Mouse (Mus musculus) MEL (cell line): ENCODE data around the gene Trim16. TPM values are rescaled to one million over a fixed set of nuclear protein-coding genes. Genes with fewer than 3 reads are reported as not detected.

Source experiments
- DNase-seq: peaks from one replicate; pipeline ENCODE4 v3.0.0; 2011; ENCODE audit warnings: low read depth, low spot score
- H3K27ac ChIP-seq: 2 replicates; pipeline ENCODE4 v1.5.1; 2012; ENCODE audit warnings: low read depth, mild to moderate bottlenecking, control low read depth, low read length, moderate library complexity; ENCODE audit not compliant: control insufficient read depth
- H3K27me3 ChIP-seq, 2 experiments: fragments of 150-350 bp in 1 of 2; sonication (generic) in 1 of 2; 2 replicates each; pipeline ENCODE4 v1.6.1; 2012; ENCODE audit warnings: low read length in 2 of 2, mild to moderate bottlenecking in 2 of 2, improper control_type of control experiment in 1 of 2, moderate library complexity in 1 of 2; ENCODE audit not compliant: insufficient read depth in 2 of 2, control insufficient read depth in 1 of 2
- H3K36me3 ChIP-seq, 2 experiments: 2 replicates each; pipeline ENCODE4 v1.6.1; 2012 to 2014; ENCODE audit warnings: low read length in 2 of 2, improper control_type of control experiment in 1 of 2, inconsistent platforms in 1 of 2, mild to moderate bottlenecking in 1 of 2; ENCODE audit not compliant: insufficient read depth in 2 of 2, control insufficient read depth in 1 of 2
- H3K4me1 ChIP-seq, 2 experiments: fragments of 150-350 bp in 1 of 2; sonication (generic) in 1 of 2; 2 replicates each; pipeline ENCODE4 v1.6.1; 2012; ENCODE audit warnings: low read length in 2 of 2, improper control_type of control experiment in 1 of 2, mild to moderate bottlenecking in 1 of 2; ENCODE audit not compliant: insufficient read depth in 2 of 2, control insufficient read depth in 1 of 2
- H3K4me3 ChIP-seq, 2 experiments: fragments of 150-350 bp in 1 of 2; sonication (generic) in 1 of 2; 2 replicates each; pipeline ENCODE4 v1.5.1; 2012; ENCODE audit warnings: low read depth in 2 of 2, low read length in 2 of 2, mild to moderate bottlenecking in 2 of 2, moderate library complexity in 2 of 2, control low read depth in 1 of 2, improper control_type of control experiment in 1 of 2; ENCODE audit not compliant: control insufficient read depth in 1 of 2, insufficient read depth in 1 of 2
- H3K79me2 ChIP-seq: 2 replicates; pipeline ENCODE4 v1.6.1; 2012; ENCODE audit warnings: mild to moderate bottlenecking, low read length, moderate library complexity; ENCODE audit not compliant: control insufficient read depth, poor library complexity, insufficient read depth
- H3K9ac ChIP-seq: 2 replicates; pipeline ENCODE4 v1.6.1; 2012; ENCODE audit warnings: low read depth, mild to moderate bottlenecking, control low read depth, low read length, moderate library complexity; ENCODE audit not compliant: control insufficient read depth, poor library complexity, severe bottlenecking
- H3K9me3 ChIP-seq: fragments of 150-350 bp; sonication (generic); replicated peaks from 2 replicates; pipeline ENCODE4 v1.6.1; 2012; ENCODE audit warnings: mild to moderate bottlenecking, low read length, improper control_type of control experiment, moderate library complexity; ENCODE audit not compliant: insufficient read depth
- CHD1 ChIP-seq: IDR thresholded peaks from 2 replicates; pipeline ENCODE4 v1.6.1; 2012; ENCODE audit warnings: low read depth, mild to moderate bottlenecking, inconsistent platforms, low read length, improper control_type of control experiment
- ELF1 ChIP-seq: IDR thresholded peaks from 2 replicates; pipeline ENCODE4 v1.6.1; 2014; ENCODE audit warnings: low read depth, mild to moderate bottlenecking, inconsistent platforms, low read length, improper control_type of control experiment, moderate library complexity
- MXI1 ChIP-seq: IDR thresholded peaks from 2 replicates; pipeline ENCODE4 v1.6.1; 2011; ENCODE audit warnings: mild to moderate bottlenecking, low read depth, low read length, improper control_type of control experiment
- MYC ChIP-seq: IDR thresholded peaks from 2 replicates; pipeline ENCODE4 v1.6.1; 2011; ENCODE audit warnings: low read depth, mild to moderate bottlenecking, low read length, improper control_type of control experiment, moderate library complexity
- NELFE ChIP-seq: IDR thresholded peaks from 2 replicates; pipeline ENCODE4 v1.6.1; 2011; ENCODE audit warnings: low read depth, low read length, improper control_type of control experiment
- NRF1 ChIP-seq: IDR thresholded peaks from 2 replicates; pipeline ENCODE4 v1.6.1; 2014; ENCODE audit warnings: low read depth, mild to moderate bottlenecking, inconsistent platforms, low read length, improper control_type of control experiment, moderate library complexity; ENCODE audit not compliant: poor library complexity, insufficient read depth, severe bottlenecking
- RAD21 ChIP-seq: IDR thresholded peaks from 2 replicates; pipeline ENCODE4 v1.6.1; 2011; ENCODE audit warnings: mild to moderate bottlenecking, low read depth, low read length, improper control_type of control experiment
- RCOR1 ChIP-seq: IDR thresholded peaks from 2 replicates; pipeline ENCODE4 v1.6.1; 2012; ENCODE audit warnings: low read depth, mild to moderate bottlenecking, inconsistent platforms, low read length, improper control_type of control experiment
- TCF12 ChIP-seq: IDR thresholded peaks from 2 replicates; pipeline ENCODE4 v1.6.1; 2014; ENCODE audit warnings: low read depth, mild to moderate bottlenecking, inconsistent platforms, low read length, improper control_type of control experiment, moderate library complexity
- ZNF384 ChIP-seq: IDR thresholded peaks from 2 replicates; pipeline ENCODE4 v1.6.1; 2012; ENCODE audit warnings: low read depth, mild to moderate bottlenecking, inconsistent platforms, low read length, improper control_type of control experiment
- polyA plus RNA-seq, 2 experiments: library from polyadenylated mRNA; stranded (reverse) in 1 of 2; unstranded in 1 of 2; fragments of >175 nt in 1 of 2; fragments of >200 nt in 1 of 2; gene quantifications; 2 replicates each; pipeline versions ENCODE4 v1.2.1 to v1.2.4; 2012; ENCODE audit warnings: low replicate concordance in 2 of 2, low read depth in 1 of 2; ENCODE audit not compliant: insufficient read length in 2 of 2, insufficient read depth in 1 of 2, missing spikeins in 1 of 2
- total RNA-seq: library from RNA; depleted of rRNA; stranded (reverse); fragments of 300-350 nt; gene quantifications from 2 replicates; pipeline ENCODE4 v1.2.3, GENCODE M21; 2012

Gene Trim16
- total and polyA plus RNA-seq, 3 experiments, result 3.1 to 5.5 TPM; not detected in 1

DNA sequence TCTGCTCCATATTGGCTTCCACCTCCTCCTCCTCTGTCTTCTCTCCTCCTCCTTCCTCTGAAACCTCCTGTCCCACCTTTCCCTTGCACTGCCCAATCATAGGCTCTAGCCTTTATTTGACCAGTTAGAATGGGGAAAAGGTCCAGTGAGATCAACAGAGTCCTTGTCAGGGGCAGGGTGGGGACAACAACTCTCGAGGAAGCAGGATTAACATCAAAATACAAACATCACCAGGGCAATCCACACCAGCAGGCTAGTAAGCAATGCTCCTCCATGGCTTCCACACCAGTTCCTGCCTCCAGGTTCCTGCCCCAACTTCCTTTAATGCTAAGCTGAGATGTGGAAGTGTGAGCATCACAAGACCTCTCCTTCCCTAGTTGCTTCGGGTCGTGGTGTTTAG lies 25.7 kb downstream of the Trim16 start:
- TF ChIP-seq TCF12, result no peak
- TF ChIP-seq RCOR1, result no peak
- TF ChIP-seq MYC, result no peak
- no peak for TF ChIP-seq RAD21
- TF ChIP-seq, all 39 proteins: peak for 0
- H3K4me3 ChIP-seq, result no peak overlapping the region
- no peaks in the 10 kb centered on the region for H3K79me2 ChIP-seq
- peaks cover 0 to 4% of the 10 kb centered on the region in 2 experiments; a peak in 2 of 4 replicates for H3K27me3 ChIP-seq
- no peaks in the 10 kb centered on the region for H3K9me3 ChIP-seq
- H3K4me1 ChIP-seq, result no peaks in the 10 kb centered on the region
- no peak overlapping the region for H3K9ac ChIP-seq
- DNase-seq, result no peak
- no peak overlapping the region for H3K27ac ChIP-seq
- no peaks in the 10 kb centered on the region for H3K36me3 ChIP-seq

DNA sequence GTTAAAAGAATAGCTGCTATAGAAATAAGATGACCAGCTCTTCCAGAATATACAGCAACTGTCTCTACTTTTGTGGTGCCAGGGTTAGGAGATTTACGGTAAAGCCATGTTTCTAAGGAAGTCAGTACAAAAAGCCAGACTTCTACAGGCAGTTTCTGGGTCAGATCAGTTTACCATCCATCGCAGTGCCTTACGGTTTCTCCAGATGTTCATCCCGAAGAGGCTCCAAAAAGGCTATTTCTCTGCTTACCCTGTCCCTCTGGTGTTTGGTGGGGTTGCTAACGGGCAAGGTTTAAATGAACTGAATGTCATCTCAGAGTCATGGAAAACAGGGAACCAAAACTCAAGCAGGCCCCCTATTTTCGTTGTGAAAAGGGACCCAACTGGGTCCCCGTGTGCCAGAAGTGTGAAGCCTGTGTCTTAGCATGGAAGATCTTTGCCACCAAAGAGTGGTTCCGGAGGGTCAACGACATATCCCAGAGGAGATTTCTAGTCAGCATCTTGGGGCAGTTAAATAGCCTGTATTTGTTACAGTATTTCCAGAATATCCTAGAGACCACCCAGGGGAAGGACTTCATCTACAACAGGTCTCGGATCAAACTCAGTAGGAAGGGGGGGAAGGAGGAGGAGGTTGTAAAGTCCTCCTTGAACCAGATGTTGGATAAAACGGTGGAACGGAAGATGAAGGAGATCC lies 27.1 kb downstream of the Trim16 start, which contains the start of gene Fbxw10:
TSS of gene Fbxw10 (plus strand) at position 109 of the 694 bp plus-strand sequence.
- peak; percentile 98 for TF ChIP-seq MXI1
- no peak for TF ChIP-seq ZNF384
- peak; percentile 14 for DNase-seq

DNA sequence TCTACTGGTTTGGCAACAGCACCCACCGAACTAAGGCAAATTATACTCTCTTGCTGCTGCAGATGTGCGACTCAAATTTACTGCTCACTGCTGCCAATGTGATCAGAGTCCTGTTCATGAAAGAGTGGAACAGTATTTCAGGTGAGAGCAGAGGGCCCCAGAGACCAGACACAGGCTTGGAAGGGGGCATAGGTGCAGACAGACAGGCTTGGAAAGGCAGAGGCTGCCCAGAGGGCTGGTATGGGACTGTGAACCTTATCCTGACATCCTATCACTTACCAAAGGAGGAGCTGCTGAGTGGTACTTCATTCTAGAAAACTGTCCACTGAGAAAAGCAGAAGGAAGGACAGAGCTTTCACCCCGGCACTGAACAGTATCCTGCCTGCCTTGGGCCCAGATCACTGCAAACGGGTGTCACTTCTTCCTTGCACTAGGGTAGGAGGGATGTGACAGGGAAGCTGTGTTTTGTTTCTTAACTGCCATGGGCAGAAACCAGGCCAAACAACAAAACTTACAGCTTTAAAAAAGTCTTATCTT lies 27.7 kb downstream of the Trim16 start:
- Histone ChIP-seq H3K27me3 (peaks cover 1 to 6% of the 10 kb centered on the region in 2 experiments; a peak in 2 of 4 replicates), H3K9ac (no peak overlapping the region), H3K9me3 (no peaks in the 10 kb centered on the region), H3K27ac (no peak overlapping the region), H3K4me3 (no peak overlapping the region), H3K4me1 (no peaks in the 10 kb centered on the region), H3K36me3 (no peaks in the 10 kb centered on the region), H3K79me2 (no peaks in the 10 kb centered on the region)
- DNase-seq, result no peak
- TF ChIP-seq NELFE (no peak), CHD1 (no peak), NRF1 (no peak), ELF1 (no peak)

More for the DNA sequence above, 27.1 kb downstream of the Trim16 start, which contains the start of gene Fbxw10:
- no peak within 1 kb of the TSS for H3K4me3 ChIP-seq
- H3K9ac ChIP-seq, result no peak within 1 kb of the TSS
- no peaks in the 10 kb centered on the region for H3K36me3 ChIP-seq
- H3K9me3 ChIP-seq, result no peaks in the 10 kb centered on the region
- H3K4me1 ChIP-seq, result no peaks in the 10 kb centered on the region
- no peak within 1 kb of the TSS for H3K27ac ChIP-seq
- peaks cover 1 to 4% of the 10 kb centered on the region in 2 experiments; a peak in 2 of 4 replicates for H3K27me3 ChIP-seq
- no peaks in the 10 kb centered on the region for H3K79me2 ChIP-seq
